ENCODE assay signal across 20 mouse cellular contexts in the genomic region with DNA sequence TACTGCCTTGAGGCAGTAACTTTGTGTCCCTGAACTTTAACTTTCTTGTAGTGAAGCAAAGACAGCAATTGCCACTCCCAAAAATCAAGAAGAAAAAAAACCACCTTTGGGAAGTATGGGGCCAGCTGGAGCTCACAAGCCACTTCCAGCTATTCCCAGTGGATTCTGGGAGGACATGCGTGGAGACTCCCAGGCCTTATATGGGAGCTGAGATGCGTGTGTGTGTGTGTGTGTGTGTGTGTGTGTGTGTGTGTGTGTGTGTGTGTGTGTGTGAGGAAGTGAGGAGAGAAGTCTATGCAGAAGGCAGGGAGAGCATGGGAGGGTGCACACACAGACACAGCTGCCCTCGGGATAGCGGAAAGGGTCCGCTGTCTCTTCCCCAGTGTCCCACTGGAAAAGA.
A peak's percentile ranks its signal among the peaks of the same experiment; 100 is the strongest.
DNase-seq lines count a peak whose midpoint lies in the region; ATAC-seq and TF ChIP-seq lines count a peak whose summit lies in the region.
"Had no signal": no experiment of that assay in that cellular context is flagged by ENCODE, and none has a peak within 500 bp of the region (broad histone marks: within the 10 kb centered on the region; RNA-seq: fewer than 3 reads in every experiment).

No protein-coding gene starts in this region.

- H3K9me3 ChIP-seq in heart, embryonic 12.5 days (replicated peaks) = 0 out of 2 replicates have a peak, but pooled peaks cover 3% of the 10 kb centered on the region
- H3K9me3 ChIP-seq in lung, postnatal 0 days (ENCODE audit: low read length) = no peaks in the 10 kb centered on the region
- no peaks in the 10 kb centered on the region for H3K9me3 ChIP-seq in kidney, embryonic 16.5 days (ENCODE audit: low read length)
- H3K9me3 ChIP-seq: forebrain, embryonic 13.5 days; heart, embryonic 13.5 days; limb, embryonic 12.5 days; liver, embryonic 15.5 days; neural tube, embryonic 12.5 days had no signal

- H3K9ac ChIP-seq in heart, embryonic 12.5 days = no peak overlapping the region
- no peak overlapping the region for H3K9ac ChIP-seq in lung, postnatal 0 days (replicated peaks; ENCODE audit: low read depth)
- no peak overlapping the region for H3K9ac ChIP-seq in kidney, embryonic 16.5 days (replicated peaks; ENCODE audit: low read length)
- H3K9ac ChIP-seq: forebrain, embryonic 13.5 days; heart, embryonic 13.5 days; hindbrain, embryonic 14.5 days; limb, embryonic 12.5 days; liver, embryonic 15.5 days; neural tube, embryonic 12.5 days had no signal

- H3K4me3 ChIP-seq in heart, embryonic 12.5 days = no peak overlapping the region
- no peak overlapping the region for H3K4me3 ChIP-seq in lung, postnatal 0 days (ENCODE audit: low read depth, low read length)
- no peak overlapping the region for H3K4me3 ChIP-seq in kidney, embryonic 16.5 days (ENCODE audit: low read length)
- no peak overlapping the region for H3K4me3 ChIP-seq in olfactory bulb, adult 2 months (ENCODE audit: insufficient read depth, low read depth, low read length)
- H3K4me3 ChIP-seq: forebrain, embryonic 13.5 days; heart, embryonic 13.5 days; limb, embryonic 12.5 days; liver, embryonic 15.5 days; megakaryocyte, embryonic 14.5 days; neural tube, embryonic 12.5 days had no signal

- TF ChIP-seq CTCF in lung, postnatal 0 days (IDR thresholded peaks at IDR 0.05) = no peak
- no peak for TF ChIP-seq CTCF in olfactory bulb, adult 2 months (IDR thresholded peaks at IDR 0.05; ENCODE audit: insufficient read depth, low read depth, low read length)

- H3K4me2 ChIP-seq in heart, embryonic 12.5 days = no peak overlapping the region
- H3K4me2 ChIP-seq in lung, postnatal 0 days (replicated peaks; ENCODE audit: low read depth, low read length) = no peak overlapping the region
- no peak overlapping the region for H3K4me2 ChIP-seq in kidney, embryonic 16.5 days (replicated peaks; ENCODE audit: low read depth, low read length)
- H3K4me2 ChIP-seq: forebrain, embryonic 13.5 days; heart, embryonic 13.5 days; hindbrain, embryonic 14.5 days; limb, embryonic 12.5 days; liver, embryonic 15.5 days; neural tube, embryonic 12.5 days had no signal

- no peaks in the 10 kb centered on the region for H3K36me3 ChIP-seq in heart, embryonic 12.5 days
- H3K36me3 ChIP-seq in lung, postnatal 0 days (ENCODE audit: insufficient read depth, low read length) = no peaks in the 10 kb centered on the region
- no peaks in the 10 kb centered on the region for H3K36me3 ChIP-seq in kidney, embryonic 16.5 days (ENCODE audit: insufficient read depth, low read length)
- H3K36me3 ChIP-seq: heart, embryonic 13.5 days; limb, embryonic 12.5 days; liver, embryonic 15.5 days; neural tube, embryonic 12.5 days had no signal

- H3K27ac ChIP-seq in heart, embryonic 12.5 days (ENCODE audit: poor library complexity, severe bottlenecking) = no peak overlapping the region
- no peak overlapping the region for H3K27ac ChIP-seq in lung, postnatal 0 days (ENCODE audit: low read length)
- H3K27ac ChIP-seq in kidney, embryonic 16.5 days (ENCODE audit: low read length) = 0 out of 2 replicates have a peak overlapping the region, but pooled peaks have one; percentile 25
- peak overlapping the region; percentile 37; the same call in 1 of the 2 replicates for H3K27ac ChIP-seq in olfactory bulb, adult 2 months (ENCODE audit: insufficient read depth, low read depth, low read length)
- H3K27ac ChIP-seq: forebrain, embryonic 13.5 days; heart, embryonic 13.5 days; hindbrain, embryonic 14.5 days; limb, embryonic 12.5 days; liver, embryonic 15.5 days; neural tube, embryonic 12.5 days; stomach, postnatal 0 days had no signal

- peak; percentile 96 for DNase-seq in heart, adult 11 months
- peak; percentile 31 for DNase-seq in lung, postnatal 0 days (ENCODE audit: low spot score)
- no peak for DNase-seq in lung, adult 18-20 months
- no peak for DNase-seq in cerebellum, adult 11 months
- DNase-seq: adrenal gland, postnatal 14 days; cerebellum, adult 9-11 months; embryo, embryonic 11 days had no signal

- no peak for TF ChIP-seq POLR2A in olfactory bulb, adult 2 months (IDR thresholded peaks at IDR 0.05; ENCODE audit: insufficient read depth, low read depth, low read length)

- peaks cover 25% of the 10 kb centered on the region for H3K27me3 ChIP-seq in heart, embryonic 12.5 days (replicated peaks)
- H3K27me3 ChIP-seq in lung, postnatal 0 days (replicated peaks; ENCODE audit: insufficient read depth, low read length) = no peaks in the 10 kb centered on the region
- no peaks in the 10 kb centered on the region for H3K27me3 ChIP-seq in kidney, embryonic 16.5 days (ENCODE audit: insufficient read depth, low read length)
- H3K27me3 ChIP-seq: forebrain, embryonic 13.5 days; neural tube, embryonic 12.5 days had no signal

- TF ChIP-seq EP300 in lung, postnatal 0 days (IDR thresholded peaks at IDR 0.05) = no peak

- WGBS in heart, embryonic 12.5 days = 86% methylated on average over 5 of the region's 5 CpGs
- 69% methylated on average over 5 of the region's 5 CpGs for WGBS in lung, postnatal 0 days
- 75% methylated on average over 5 of the region's 5 CpGs for WGBS in kidney, embryonic 16.5 days
- WGBS in olfactory bulb, adult 2 months = 67% methylated on average over 5 of the region's 5 CpGs

- H3K4me1 ChIP-seq in heart, embryonic 12.5 days (replicated peaks) = peaks cover 28% of the 10 kb centered on the region
- H3K4me1 ChIP-seq in lung, postnatal 0 days (ENCODE audit: insufficient read depth, low read depth, low read length) = peaks cover 6% of the 10 kb centered on the region
- peaks cover 38% of the 10 kb centered on the region for H3K4me1 ChIP-seq in kidney, embryonic 16.5 days (ENCODE audit: insufficient read depth, low read length)
- peaks cover 76% of the 10 kb centered on the region for H3K4me1 ChIP-seq in olfactory bulb, adult 2 months (ENCODE audit: control insufficient read depth, insufficient read depth, low read length)

- ATAC-seq in heart, embryonic 12.5 days (ENCODE audit: insufficient number of reproducible peaks, low FRiP score) = no peak
- ATAC-seq in lung, postnatal 0 days = no peak
- no peak for ATAC-seq in kidney, embryonic 16.5 days (ENCODE audit: low FRiP score, low TSS enrichment)
- no peak for ATAC-seq in erythroid progenitor cell, adult 5-6 weeks (replicated peaks; ENCODE audit: low FRiP score, poor library complexity, severe bottlenecking)
- ATAC-seq: forebrain, embryonic 13.5 days; intestine, embryonic 16.5 days had no signal

Comparison
In these comparisons a context has a peak if more than half of its experiments do, and no peak if none do; other contexts are left out.
1. DNase-seq: peak in heart, adult 11 months (single experiment) and lung, postnatal 0 days (single experiment); none in lung, adult 18-20 months (0 of 2) and cerebellum, adult 11 months (single experiment).
2. H3K27ac ChIP-seq: peak in kidney, embryonic 16.5 days (single experiment) and olfactory bulb, adult 2 months (single experiment); none in heart, embryonic 12.5 days (single experiment) and lung, postnatal 0 days (single experiment).